Mouse (Mus musculus): ENCODE results near the gene Rassf3. TPM values are rescaled to one million over a fixed set of nuclear protein-coding genes. Genes with fewer than 3 reads are reported as not detected.
A peak's percentile ranks its signal among the peaks of the same experiment; 100 is the strongest.

Rassf3 gene
- polyA plus RNA-seq, 1 experiment from 2014 or later = 15.2 TPM

- Histone ChIP-seq H3K4me1 (peaks cover 33% of the 10 kb centered on the region), H3K9ac (peak overlapping the region; percentile 79), H3K9me3 (no peaks in the 10 kb centered on the region), H3K4me3 (peak overlapping the region; percentile 61), H3K36me3 (no peaks in the 10 kb centered on the region), H3K4me2 (peak overlapping the region; percentile 78), H3K27me3 (replicated peaks) (no peaks in the 10 kb centered on the region), H3K27ac (replicated peaks) (peak overlapping the region; percentile 69)
- 0 out of 2 replicates have a peak, but pooled peaks have one; percentile 19 for ATAC-seq (ENCODE audit: extremely low read depth, insufficient number of reproducible peaks, low FRiP score, low TSS enrichment)
- 20% methylated on average over 35 of the region's 35 CpGs for WGBS
Measured at GRCm38 (mm10) chr10:121504973-121505911, 29.1 kb upstream of the Rassf3 start.

DNA sequence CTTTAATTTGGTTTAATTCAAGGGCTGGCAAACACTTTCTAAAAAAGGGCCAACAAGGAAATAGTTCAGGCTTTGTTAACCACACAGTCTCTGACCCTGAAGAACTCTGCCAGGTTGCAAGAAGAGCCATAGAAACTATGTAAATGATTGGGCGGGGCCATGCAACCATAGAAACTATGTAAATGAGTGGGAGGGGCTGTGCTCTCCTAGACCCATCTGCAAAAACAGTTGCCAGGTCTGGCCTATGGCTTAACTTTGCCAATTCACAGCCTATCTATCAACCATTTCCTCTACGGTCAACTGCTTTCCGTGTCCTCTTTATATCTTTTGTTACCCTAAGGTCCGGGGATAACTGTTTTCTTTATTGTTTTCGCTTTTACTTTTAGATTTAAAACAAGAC is 25.0 kb upstream of the Rassf3 start:
- H3K4me1 ChIP-seq = peaks cover 15% of the 10 kb centered on the region
- H3K4me3 ChIP-seq = no peak overlapping the region
- no peak for ATAC-seq (ENCODE audit: extremely low read depth, insufficient number of reproducible peaks, low FRiP score, low TSS enrichment)
- no peaks in the 10 kb centered on the region for H3K27me3 ChIP-seq (replicated peaks)
- no peak overlapping the region for H3K4me2 ChIP-seq
- 68% methylated on average over 5 of the region's 5 CpGs for WGBS
- no peaks in the 10 kb centered on the region for H3K36me3 ChIP-seq
- H3K9me3 ChIP-seq = no peaks in the 10 kb centered on the region
- H3K9ac ChIP-seq = no peak overlapping the region
- no peak overlapping the region for H3K27ac ChIP-seq (replicated peaks)

DNA sequence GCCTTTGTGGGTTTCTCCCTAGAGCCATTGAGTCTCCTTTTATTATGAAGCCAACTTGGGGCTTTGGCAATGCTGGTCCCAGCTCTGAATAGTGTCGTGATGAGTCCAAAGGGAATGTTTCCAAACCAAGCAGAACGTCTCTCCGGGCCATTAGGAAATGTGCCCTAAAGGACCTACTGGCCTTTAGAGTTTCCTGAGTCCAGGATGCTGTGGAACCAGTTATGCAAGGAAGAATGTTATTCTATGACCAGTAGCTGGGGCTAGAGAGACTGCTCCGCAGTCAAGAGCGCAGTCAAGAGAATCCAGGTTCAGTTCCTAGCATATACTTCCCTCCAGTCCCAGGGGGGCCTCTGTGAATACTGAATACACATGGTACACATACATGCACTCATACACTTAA is 23.9 kb upstream of the Rassf3 start:
- no peak for ATAC-seq (ENCODE audit: extremely low read depth, insufficient number of reproducible peaks, low FRiP score, low TSS enrichment)
- Histone ChIP-seq H3K27ac (replicated peaks) (no peak overlapping the region), H3K9ac (no peak overlapping the region), H3K9me3 (no peaks in the 10 kb centered on the region), H3K4me1 (peaks cover 8% of the 10 kb centered on the region), H3K27me3 (replicated peaks) (no peaks in the 10 kb centered on the region), H3K4me2 (no peak overlapping the region), H3K36me3 (no peaks in the 10 kb centered on the region), H3K4me3 (no peak overlapping the region)
- 52% methylated on average over 5 of the region's 5 CpGs for WGBS

- Histone ChIP-seq H3K4me3 (no peak overlapping the region), H3K9ac (no peak overlapping the region), H3K27me3 (replicated peaks) (no peaks in the 10 kb centered on the region), H3K27ac (replicated peaks) (no peak overlapping the region), H3K4me2 (no peak overlapping the region), H3K36me3 (no peaks in the 10 kb centered on the region), H3K9me3 (no peaks in the 10 kb centered on the region), H3K4me1 (peaks cover 6% of the 10 kb centered on the region; the same call in 1 of the 2 replicates)
- WGBS = 58% methylated on average over 2 of the region's 2 CpGs
- ATAC-seq (ENCODE audit: extremely low read depth, insufficient number of reproducible peaks, low FRiP score, low TSS enrichment) = no peak
Measured at GRCm38 (mm10) chr10:121499063-121499462, 22.9 kb upstream of the Rassf3 start.

DNA sequence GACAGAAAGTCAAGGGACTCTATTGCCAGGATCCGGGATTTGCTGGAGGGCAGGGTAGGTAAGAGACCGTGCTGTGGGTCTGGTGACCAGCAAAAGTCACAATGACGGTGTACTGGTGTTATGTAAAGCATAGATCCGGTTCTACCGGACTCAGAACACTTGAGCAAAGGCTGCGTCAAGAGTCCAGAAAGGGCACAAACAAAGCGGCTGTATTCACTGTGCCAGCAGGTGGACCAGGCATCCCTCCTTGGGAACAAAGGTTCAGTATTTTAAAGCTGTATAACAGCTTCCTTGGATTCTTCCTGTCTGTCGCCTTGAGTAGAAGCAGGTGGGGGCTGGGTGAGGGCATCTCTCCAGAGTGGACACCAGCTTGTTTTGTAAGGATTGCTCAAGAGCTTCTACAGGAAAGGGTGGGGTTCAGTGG is 22.3 kb upstream of the Rassf3 start:
- H3K4me3 ChIP-seq = no peak overlapping the region
- H3K27ac ChIP-seq (replicated peaks) = peak overlapping the region; percentile 13
- no peaks in the 10 kb centered on the region for H3K9me3 ChIP-seq
- H3K27me3 ChIP-seq (replicated peaks) = no peaks in the 10 kb centered on the region
- H3K9ac ChIP-seq = no peak overlapping the region
- H3K4me2 ChIP-seq = no peak overlapping the region
- H3K36me3 ChIP-seq = no peaks in the 10 kb centered on the region
- 69% methylated on average over 8 of the region's 8 CpGs for WGBS
- peaks cover 8% of the 10 kb centered on the region; the same call in 1 of the 2 replicates for H3K4me1 ChIP-seq
- no peak for ATAC-seq (ENCODE audit: extremely low read depth, insufficient number of reproducible peaks, low FRiP score, low TSS enrichment)

DNA sequence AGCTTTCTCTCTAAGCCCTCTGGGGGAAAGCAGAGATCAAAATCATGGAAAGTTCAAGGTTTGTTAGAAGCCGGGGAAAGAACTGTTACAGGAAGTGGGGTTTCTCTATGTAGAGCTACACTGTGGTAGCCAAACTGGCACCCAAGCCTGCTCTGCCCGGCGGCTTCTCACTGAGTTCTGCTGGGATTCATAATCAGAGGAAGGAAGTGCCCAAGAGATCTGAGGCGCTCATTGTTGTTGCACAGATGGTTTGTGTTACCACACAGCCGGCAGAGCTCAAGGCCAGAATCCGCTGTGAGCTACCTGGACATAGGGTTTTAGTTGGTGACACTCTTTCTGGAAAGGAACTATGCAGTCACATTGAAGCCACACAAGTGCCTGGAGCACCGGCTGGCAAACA is 21.8 kb upstream of the Rassf3 start:
- Histone ChIP-seq H3K9ac (no peak overlapping the region), H3K4me2 (no peak overlapping the region), H3K36me3 (no peaks in the 10 kb centered on the region), H3K27me3 (replicated peaks) (no peaks in the 10 kb centered on the region), H3K27ac (replicated peaks) (peak overlapping the region; percentile 13), H3K4me3 (no peak overlapping the region), H3K9me3 (no peaks in the 10 kb centered on the region), H3K4me1 (peaks cover 8% of the 10 kb centered on the region; the same call in 1 of the 2 replicates)
- WGBS = 54% methylated on average over 7 of the region's 7 CpGs
- no peak for ATAC-seq (ENCODE audit: extremely low read depth, insufficient number of reproducible peaks, low FRiP score, low TSS enrichment)

- H3K4me3 ChIP-seq = no peak overlapping the region
- ATAC-seq (ENCODE audit: extremely low read depth, insufficient number of reproducible peaks, low FRiP score, low TSS enrichment) = no peak
- H3K4me2 ChIP-seq = no peak overlapping the region
- H3K4me1 ChIP-seq = peaks cover 8% of the 10 kb centered on the region; the same call in 1 of the 2 replicates
- no peak overlapping the region for H3K9ac ChIP-seq
- WGBS = 65% methylated on average over 7 of the region's 7 CpGs
- no peaks in the 10 kb centered on the region for H3K9me3 ChIP-seq
- no peak overlapping the region for H3K27ac ChIP-seq (replicated peaks)
- no peaks in the 10 kb centered on the region for H3K27me3 ChIP-seq (replicated peaks)
- no peaks in the 10 kb centered on the region for H3K36me3 ChIP-seq
Measured at GRCm38 (mm10) chr10:121496616-121497015, 20.5 kb upstream of the Rassf3 start.

DNA sequence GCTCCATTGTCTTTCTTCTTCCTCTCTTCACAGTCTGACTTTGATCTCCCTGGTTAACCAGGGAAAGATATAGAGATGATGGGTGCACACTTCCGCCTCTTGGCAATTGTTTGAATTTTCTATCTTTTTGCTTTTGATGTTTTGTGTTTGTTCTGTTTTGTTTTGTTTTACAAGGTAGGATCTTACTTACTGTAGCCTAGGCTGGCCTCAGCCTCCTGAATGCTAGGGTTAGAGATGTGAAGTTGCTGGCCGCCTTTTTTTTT is 17.9 kb upstream of the Rassf3 start:
- no peak overlapping the region for H3K9ac ChIP-seq
- H3K4me1 ChIP-seq = peaks cover 10% of the 10 kb centered on the region
- H3K36me3 ChIP-seq = no peaks in the 10 kb centered on the region
- H3K4me2 ChIP-seq = no peak overlapping the region
- WGBS = 74% methylated on average over 2 of the region's 2 CpGs
- H3K27me3 ChIP-seq (replicated peaks) = no peaks in the 10 kb centered on the region
- no peak for ATAC-seq (ENCODE audit: extremely low read depth, insufficient number of reproducible peaks, low FRiP score, low TSS enrichment)
- H3K9me3 ChIP-seq = no peaks in the 10 kb centered on the region
- no peak overlapping the region for H3K27ac ChIP-seq (replicated peaks)
- no peak overlapping the region for H3K4me3 ChIP-seq

DNA sequence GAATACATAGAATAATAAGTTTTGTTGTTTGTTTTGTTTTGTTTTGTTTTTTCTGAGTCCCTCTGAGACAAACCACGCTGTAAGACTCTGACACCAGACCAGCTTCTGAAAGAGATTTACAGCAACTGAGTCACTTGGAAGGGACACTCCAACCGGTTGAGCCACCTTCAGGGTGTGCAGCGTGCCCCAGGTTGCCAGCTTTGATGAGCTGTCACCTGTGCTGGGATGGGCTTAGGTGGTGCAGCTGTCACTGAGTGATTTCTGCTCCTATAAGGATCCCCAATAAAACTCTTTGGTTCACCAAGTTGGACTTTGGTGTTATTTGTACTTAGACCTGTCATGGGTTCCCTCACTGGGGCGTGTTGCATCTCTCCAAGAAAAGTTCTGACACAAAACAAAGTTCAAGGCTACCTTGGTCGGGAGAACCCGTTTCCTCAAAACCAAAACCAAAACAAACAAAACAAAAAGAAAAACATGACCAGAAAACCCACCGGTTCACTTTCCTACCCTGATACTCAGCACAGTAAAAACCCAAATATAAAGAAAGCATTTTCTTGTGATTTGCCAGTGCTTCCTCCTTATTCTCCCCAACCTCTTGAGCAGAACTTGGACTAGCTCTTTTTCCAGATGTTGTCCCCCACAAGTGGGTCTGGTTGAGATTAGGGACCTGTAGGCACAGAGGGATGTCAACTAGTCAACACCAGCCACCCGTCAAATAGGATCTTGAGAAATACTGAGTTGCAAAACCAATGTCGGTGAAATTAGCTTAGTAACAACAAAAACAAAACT is 17.4 kb upstream of the Rassf3 start:
- Histone ChIP-seq H3K4me1 (peaks cover 15% of the 10 kb centered on the region), H3K9ac (no peak overlapping the region), H3K27ac (replicated peaks) (no peak overlapping the region), H3K9me3 (no peaks in the 10 kb centered on the region), H3K36me3 (no peaks in the 10 kb centered on the region), H3K4me2 (no peak overlapping the region), H3K4me3 (no peak overlapping the region), H3K27me3 (replicated peaks) (no peaks in the 10 kb centered on the region)
- WGBS = 65% methylated on average over 9 of the region's 9 CpGs
- ATAC-seq (ENCODE audit: extremely low read depth, insufficient number of reproducible peaks, low FRiP score, low TSS enrichment) = no peak

DNA sequence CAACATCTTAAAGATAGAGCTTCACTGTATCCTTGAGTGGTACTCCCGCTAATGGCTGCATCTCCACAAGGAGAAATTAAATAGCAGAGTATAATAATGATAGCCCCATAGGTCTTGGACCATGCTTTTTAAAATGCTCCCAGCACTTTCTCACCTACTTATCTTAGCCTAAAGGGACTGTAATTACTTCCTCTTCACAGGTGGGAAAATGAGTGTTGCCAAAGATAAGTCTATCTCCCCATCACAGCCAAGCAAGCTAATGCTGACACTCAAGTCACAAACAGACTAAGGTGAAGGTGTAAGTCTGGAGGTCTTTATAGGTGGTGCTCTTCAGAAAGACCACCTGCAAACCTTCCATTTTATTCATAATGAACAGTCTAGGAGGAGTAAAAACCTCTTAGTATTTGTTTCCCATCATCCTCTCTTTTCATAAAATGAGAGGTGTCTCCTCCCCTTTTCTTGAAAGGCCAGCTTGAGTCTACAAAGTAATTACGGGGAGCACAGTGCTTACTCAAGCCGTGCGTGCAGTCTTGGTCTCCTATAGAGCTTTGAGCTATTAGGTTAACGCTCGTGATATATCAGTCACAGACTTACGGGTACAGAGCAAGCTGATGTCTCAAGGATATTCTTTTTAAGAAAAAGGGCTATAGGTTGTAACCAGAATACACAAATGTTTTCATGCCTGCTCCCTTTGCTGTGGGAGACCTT is 16.6 kb upstream of the Rassf3 start:
- H3K4me1 ChIP-seq = peaks cover 11% of the 10 kb centered on the region
- no peaks in the 10 kb centered on the region for H3K36me3 ChIP-seq
- no peak overlapping the region for H3K27ac ChIP-seq (replicated peaks)
- H3K27me3 ChIP-seq (replicated peaks) = no peaks in the 10 kb centered on the region
- no peak overlapping the region for H3K9ac ChIP-seq
- no peak overlapping the region for H3K4me2 ChIP-seq
- ATAC-seq (ENCODE audit: extremely low read depth, insufficient number of reproducible peaks, low FRiP score, low TSS enrichment) = no peak
- no peak overlapping the region for H3K4me3 ChIP-seq
- H3K9me3 ChIP-seq = no peaks in the 10 kb centered on the region
- WGBS = 81% methylated on average over 7 of the region's 7 CpGs

DNA sequence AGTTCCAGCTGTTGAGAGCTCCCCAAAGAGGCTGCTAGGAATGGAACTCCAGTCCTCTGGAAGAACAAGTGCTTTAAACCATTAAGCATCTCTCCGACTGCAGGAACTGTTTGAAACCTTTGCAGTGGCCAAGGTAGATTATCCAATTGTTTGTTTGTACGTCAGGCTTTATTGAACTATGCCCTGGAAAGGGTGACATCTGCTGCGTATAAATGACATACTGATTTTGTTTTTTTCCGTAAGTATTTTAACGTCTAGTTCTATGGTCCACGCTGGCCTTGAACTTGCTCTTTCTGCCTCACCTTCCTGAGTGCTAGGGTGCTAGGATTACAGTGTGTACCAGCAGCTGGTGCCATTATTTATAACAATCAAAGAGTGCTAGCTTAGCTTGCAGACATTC is 13.8 kb upstream of the Rassf3 start:
- Histone ChIP-seq H3K27me3 (replicated peaks) (no peaks in the 10 kb centered on the region), H3K9ac (no peak overlapping the region), H3K27ac (replicated peaks) (no peak overlapping the region), H3K36me3 (no peaks in the 10 kb centered on the region), H3K9me3 (no peaks in the 10 kb centered on the region), H3K4me2 (no peak overlapping the region), H3K4me3 (no peak overlapping the region), H3K4me1 (peaks cover 11% of the 10 kb centered on the region)
- no peak for ATAC-seq (ENCODE audit: extremely low read depth, insufficient number of reproducible peaks, low FRiP score, low TSS enrichment)
- WGBS = 85% methylated on average over 6 of the region's 6 CpGs
